Mouse (Mus musculus) naive thymus-derived CD4-positive, alpha-beta T cell, adult 2 months (primary cell): Measurements from ENCODE around the gene Cda.

ENCODE experiments used
- DNase-seq: peaks from one replicate; pipeline ENCODE4 v3.0.0-alpha.2; 2011; ENCODE audit warnings: low read depth

Gene Cda

GRCm38 (mm10) chr4:138335036-138335435 is 32.8 kb downstream of the Cda start:
- DNase-seq = no peak

DNA sequence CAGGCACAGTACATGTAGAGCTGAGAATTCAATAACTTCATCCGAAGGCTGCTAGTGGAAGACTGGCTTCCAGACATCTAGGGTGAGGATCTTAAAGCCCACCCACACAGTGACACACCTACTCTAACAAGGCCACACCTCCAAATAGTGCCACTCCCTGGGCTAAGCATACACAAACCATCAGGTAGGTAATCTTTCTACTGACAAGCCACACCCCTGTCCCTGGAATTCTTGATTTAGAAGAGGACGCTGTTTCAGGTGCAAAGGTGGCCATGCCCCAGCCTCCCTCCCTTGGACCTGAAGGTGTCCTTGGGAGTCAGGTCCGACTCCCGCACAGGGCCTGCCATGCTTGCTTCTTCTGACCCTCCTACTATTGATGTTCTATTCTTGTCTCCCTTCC is 34.7 kb downstream of the Cda start:
- no peak for DNase-seq

DNA sequence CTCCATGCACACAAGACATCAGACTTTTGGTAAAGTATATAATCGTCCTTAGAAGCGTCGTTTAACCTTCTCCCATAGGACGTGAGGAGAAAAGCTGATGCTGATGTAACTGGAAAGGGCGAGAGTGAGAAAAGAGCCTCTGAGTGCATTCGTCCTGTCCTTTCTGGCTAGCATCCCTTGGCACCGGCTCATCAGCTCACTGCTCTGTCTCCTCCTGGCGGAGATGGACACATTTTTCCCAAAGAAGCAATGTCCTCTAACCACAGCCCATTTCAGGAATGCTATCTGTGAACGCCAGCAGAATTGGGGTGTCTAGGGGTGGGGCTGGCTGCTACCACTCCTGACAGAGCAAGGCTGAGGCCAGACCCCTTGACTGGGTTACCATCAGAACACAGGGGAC is 36.1 kb downstream of the Cda start:
- DNase-seq = no peak

DNA sequence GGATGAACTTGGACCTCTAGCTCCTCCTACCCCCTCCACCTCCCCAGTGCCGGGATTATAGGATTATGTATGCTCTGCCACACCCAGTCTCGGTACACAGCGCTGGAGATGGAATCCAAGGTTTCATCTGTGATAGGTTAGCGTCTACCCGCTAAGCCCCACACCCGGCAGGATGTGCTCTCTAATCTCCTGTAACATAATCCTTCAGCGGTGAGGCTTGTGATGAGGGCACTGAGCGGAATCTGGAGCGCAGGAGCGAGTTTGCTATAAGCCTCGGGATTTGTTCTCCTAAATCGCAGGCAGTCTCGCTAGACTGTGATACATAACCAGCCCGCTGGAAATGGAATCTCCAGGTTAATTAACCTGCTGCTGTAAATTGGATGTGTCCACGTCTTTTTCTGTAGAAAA is 37.5 kb downstream of the Cda start:
- no peak for DNase-seq

DNA sequence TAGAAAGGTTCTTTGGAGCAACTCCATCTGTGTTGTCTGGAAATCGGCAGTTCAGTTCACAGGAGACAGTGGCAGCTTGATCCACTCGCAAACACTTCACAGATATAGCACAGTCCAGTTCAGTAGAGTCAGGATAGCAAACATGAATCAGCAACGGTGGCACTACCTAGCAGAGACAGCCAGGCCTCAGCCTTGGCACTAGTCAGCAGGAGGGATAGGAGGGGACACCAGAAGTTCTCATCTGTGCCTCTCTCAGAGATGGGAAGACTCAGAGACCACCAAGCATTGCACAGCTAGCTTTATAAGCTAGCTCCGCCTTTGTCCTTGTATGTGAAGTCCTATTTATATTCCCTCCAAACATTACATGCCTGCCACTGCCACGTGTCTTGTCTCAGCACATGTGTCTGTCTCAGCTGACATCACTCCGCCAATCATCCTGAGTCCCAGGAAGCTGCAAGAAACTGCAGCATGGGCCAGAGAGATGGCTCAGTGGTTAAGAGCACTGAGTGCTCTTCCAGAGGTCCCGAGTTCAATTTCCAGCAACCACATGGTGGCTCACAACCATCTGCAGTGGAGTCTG is 39.8 kb downstream of the Cda start:
- peak; percentile 59 for DNase-seq

GRCm38 (mm10) chr4:138327155-138327554 is 40.6 kb downstream of the Cda start:
- peak; percentile 68 for DNase-seq

- peak; percentile 94 for DNase-seq
Observed at GRCm38 (mm10) chr4:138326077-138326695, 41.6 kb downstream of the Cda start, which contains the start of gene Pink1. Gene Pink1, minus strand, starts transcription at chr4:138326307.

GRCm38 (mm10) chr4:138325466-138326076 is 42.2 kb downstream of the Cda start:
- DNase-seq = peak; percentile 94

DNA sequence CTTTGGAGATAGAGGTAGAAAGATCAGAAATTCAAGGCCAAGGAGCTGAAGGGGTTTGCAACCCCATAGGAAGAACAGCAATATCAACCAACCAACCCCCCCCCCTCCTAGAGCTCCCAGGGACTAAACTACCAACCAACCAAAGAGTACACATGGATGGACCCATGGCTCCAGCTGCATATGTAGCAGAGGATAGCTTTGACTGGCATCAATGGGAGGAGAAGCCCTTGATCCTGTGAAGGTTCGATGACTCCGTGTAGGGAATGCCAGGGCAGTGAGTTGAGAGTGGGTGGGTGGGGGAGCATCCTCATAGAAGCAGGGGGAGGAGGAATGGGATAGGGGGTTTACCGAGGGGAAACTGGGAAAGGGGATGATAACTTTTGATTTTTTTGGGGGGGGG is 43.3 kb downstream of the Cda start:
- DNase-seq = no peak

DNA sequence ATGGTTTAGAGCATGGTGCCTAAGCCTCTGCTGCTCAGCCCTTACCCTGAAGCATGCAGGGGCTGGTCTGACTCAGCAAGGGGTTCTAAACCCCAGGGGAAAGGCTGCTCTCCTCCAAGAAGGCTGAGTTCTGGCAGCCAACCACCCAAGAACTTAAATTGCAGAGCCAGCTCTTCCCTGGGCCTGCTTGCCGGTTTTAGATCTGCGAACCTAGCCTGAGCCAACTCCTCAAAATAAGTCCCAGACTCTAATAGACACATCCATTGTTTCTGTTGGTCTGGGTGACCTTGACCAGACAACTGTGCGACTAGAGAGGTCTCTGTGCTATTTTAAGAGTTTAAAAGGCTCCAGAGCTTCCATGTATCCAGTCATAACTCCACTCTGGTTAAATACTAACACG is 44.0 kb downstream of the Cda start:
- no peak for DNase-seq

- no peak for DNase-seq
Observed at GRCm38 (mm10) chr4:138322692-138323091, 45.1 kb downstream of the Cda start.

DNA sequence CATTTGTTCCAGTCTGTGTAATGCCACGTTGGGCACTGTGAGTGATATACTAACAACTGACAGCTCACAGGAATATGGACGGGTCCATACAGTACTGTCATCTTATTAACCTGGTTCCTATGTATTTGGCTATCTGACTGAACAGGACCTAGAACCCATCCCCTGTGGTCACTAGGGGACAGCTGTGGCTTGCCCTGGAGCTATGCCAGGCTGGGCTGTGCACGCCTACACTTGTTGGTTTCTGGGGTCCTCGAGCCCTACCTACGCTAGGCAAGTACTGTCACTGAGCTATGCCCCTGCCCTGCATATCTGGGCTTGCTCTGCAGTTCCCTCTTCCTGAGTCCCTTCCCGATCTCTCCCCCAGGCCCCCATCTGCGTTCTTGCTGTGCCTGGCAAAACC is 46.3 kb downstream of the Cda start:
- DNase-seq = no peak

- no peak for DNase-seq
Observed at GRCm38 (mm10) chr4:138320711-138321110, 47.1 kb downstream of the Cda start.

- DNase-seq = peak; percentile 91
Observed at GRCm38 (mm10) chr4:138319508-138319907, 48.3 kb downstream of the Cda start.

GRCm38 (mm10) chr4:138318509-138319266 is 49.1 kb downstream of the Cda start:
- peak; percentile 76 for DNase-seq

DNA sequence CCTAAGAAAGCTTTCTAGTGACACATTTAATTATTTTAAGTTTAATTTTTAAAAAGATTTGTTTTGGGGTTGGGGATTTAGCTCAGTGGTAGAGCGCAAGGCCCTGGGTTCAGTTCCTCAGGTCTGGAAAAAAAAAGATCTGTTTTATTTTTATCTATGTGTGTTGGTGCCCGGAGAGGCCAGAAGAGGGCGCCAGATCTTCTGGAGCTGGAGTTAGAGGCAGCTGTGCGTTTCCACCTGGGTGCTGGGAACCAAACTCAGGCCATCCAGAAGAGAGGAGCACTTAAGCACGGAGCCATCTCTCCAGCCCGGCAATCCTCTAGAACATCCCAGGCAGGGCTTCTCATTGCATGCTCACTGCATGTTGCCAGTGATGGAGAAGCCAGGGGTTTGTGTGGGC is 51.4 kb downstream of the Cda start:
- DNase-seq = peak; percentile 40

GRCm38 (mm10) chr4:138315781-138316180 is 52.0 kb downstream of the Cda start:
- peak; percentile 53 for DNase-seq

DNA sequence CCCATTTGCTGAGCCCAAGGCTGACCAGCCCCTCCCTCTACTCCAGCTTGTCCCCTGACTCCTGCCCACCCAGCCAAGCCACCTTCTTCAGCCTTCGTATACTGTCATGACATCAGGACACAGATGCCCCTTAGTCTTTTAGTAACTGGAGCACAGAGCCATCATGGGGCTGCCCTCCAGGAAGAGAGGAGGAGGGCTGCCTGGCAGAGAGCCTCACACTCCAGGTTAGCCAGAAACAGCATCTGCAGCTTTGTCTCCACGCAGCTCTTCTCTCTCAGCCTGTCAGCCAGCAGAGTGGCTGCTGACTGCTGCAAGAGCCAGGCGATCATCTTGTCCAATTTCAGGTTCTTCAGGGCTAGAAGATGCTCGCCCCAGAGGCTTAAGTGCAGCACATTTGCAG is 54.0 kb downstream of the Cda start:
- DNase-seq = no peak

GRCm38 (mm10) chr4:138313021-138313420 is 54.8 kb downstream of the Cda start:
- DNase-seq = no peak

DNA sequence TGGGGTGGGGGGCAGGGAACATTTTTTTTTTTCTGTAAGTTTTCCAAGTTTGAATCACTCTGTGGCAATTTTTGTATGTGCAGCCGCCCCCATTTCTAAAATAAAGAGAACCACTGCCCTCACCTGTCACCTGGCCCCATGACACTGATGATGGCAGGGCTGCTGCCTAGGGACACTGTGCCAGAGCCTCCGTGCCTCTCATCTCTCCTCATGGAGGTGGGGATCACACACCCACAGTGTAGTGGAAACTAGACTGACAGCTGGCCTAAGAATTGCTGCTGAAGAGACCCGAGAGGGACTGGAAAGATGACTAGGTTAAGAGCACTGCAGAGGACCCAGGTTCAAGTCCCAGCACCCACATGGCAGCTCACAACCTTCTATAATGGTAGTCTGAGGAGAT is 55.7 kb downstream of the Cda start:
- DNase-seq = no peak

GRCm38 (mm10) chr4:138311595-138311994 is 56.2 kb downstream of the Cda start:
- peak; percentile 70 for DNase-seq

DNA sequence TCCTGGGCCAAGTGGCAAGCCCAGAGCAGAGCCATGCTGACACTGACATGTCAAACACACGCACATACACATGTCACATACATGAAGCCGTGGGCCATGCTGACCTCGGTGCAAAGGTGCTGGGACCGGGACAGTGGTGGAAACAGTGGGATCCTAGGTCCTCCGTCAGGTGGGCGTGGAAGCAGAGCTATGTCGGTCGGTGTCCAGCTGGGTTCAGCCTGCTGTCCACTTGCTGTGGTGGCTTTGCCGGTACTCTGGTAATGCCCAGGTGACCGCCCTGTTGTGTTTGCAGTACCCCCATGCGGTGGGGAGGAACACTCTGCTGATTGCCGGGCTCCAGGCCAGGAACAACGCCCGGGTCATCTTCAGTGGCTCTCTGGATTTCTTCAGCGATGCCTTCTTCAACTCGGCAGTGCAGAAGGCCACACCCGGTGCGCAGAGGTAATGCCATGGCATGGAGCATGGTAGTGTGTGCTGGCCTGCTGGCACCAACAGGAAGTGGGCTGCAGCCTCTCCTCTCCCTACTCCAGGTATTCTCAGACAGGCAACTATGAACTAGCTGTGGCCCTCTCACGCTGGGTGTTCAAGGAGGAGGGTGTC is 57.4 kb downstream of the Cda start:
- DNase-seq = no peak

DNA sequence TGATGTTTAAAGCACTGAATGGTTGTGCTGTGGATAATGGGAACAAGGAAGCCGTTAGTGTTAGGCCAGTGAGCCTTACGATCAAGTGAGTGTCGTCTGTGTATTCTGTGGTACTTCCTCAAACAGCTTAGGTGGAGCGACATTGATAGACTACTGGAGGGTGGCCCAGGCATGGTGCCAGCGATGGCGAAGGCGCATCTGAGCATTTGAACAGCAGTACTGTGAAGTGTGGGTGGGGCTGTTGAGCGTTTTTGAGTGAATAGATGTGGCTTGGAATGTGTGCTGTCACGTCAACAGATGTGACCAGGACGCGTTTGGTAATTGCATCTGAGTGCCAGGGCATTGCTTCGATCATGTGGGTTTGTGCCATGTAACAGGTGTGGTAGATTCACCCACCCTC is 60.1 kb downstream of the Cda start:
- no peak for DNase-seq
